Mouse (Mus musculus) heart, postnatal 0 days (tissue): ENCODE measurements around the gene Pkn2.

Source experiments
- CTCF ChIP-seq: IDR thresholded peaks from 2 replicates; pipeline ENCODE4 v1.5.1; 2016; ENCODE audit warnings: antibody characterized with exemption, control low read depth, low read depth
- EP300 ChIP-seq: IDR thresholded peaks from 2 replicates; pipeline ENCODE4 v1.6.1; 2016; ENCODE audit warnings: antibody characterized with exemption, low read depth

DNA sequence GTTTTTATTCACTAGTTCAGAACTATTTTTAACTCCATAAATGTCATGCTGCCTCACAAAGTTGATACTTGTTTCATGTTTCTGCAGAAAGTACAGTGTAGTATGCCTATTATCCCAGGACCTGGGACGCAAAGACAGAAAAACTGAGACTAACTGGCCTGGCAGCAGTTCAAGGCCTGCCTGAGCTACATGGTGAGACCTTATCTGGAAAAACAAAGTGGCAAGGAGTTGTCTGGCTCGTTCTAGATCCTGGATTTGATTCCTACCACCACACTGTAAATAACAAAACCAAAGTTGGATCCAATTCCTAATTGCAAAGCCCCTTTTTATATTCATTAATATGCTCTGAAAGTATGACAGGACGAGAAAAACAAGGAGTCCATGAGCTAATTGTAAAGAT, 25.0 kb downstream of the Pkn2 start:
- TF ChIP-seq CTCF (no peak), EP300 (no peak)
